Mouse (Mus musculus) T-helper 1 cell (primary cell): ENCODE measurements at regions not wholly inside any gene's neighbourhood (a gene's known extent, or its start where the extent isn't known, plus 50 kb on each side); places are given as distances from the start of the nearest gene placed in this dataset.

ENCODE experiments used
- in situ Hi-C: fragments of 300-600 bp; cut with MboI, MseI; formaldehyde crosslinking; loops from one replicate; pipeline ENCODE4 v1.15.1; 2025; ENCODE audit warnings: high pct_unique_total_duplicates

GRCm38 (mm10) chr1:169439621-169440020 lies 91.6 kb downstream of the Nuf2 start:
- in situ Hi-C loops, result no loop called here

- in situ Hi-C loops, result no loop called here
Observed at GRCm38 (mm10) chr1:169438006-169438405, 93.3 kb downstream of the Nuf2 start.

- in situ Hi-C loops, result no loop called here
Observed at GRCm38 (mm10) chr1:169422408-169422807, 108.9 kb downstream of the Nuf2 start.

- in situ Hi-C loops, result no loop called here
Observed at GRCm38 (mm10) chr1:169421671-169422070, 109.6 kb downstream of the Nuf2 start.

- in situ Hi-C loops, result no loop called here
Observed at GRCm38 (mm10) chr1:169418665-169419045, 112.6 kb downstream of the Nuf2 start.

GRCm38 (mm10) chr1:169417979-169418664 lies 113.1 kb downstream of the Nuf2 start:
- in situ Hi-C loops, result no loop called here

- in situ Hi-C loops, result no loop called here
Observed at GRCm38 (mm10) chr1:169416701-169417100, 114.6 kb downstream of the Nuf2 start.

GRCm38 (mm10) chr1:169408120-169408519 lies 123.1 kb downstream of the Nuf2 start:
- in situ Hi-C loops, result no loop called here

GRCm38 (mm10) chr1:169400841-169401240 lies 130.4 kb downstream of the Nuf2 start:
- in situ Hi-C loops, result no loop called here

GRCm38 (mm10) chr1:169397371-169397770 lies 133.9 kb downstream of the Nuf2 start:
- in situ Hi-C loops, result no loop called here

- in situ Hi-C loops, result no loop called here
Observed at GRCm38 (mm10) chr1:169387056-169387455, 144.2 kb downstream of the Nuf2 start.

GRCm38 (mm10) chr1:169385740-169386424 lies 145.4 kb downstream of the Nuf2 start:
- in situ Hi-C loops, result no loop called here

GRCm38 (mm10) chr1:169374686-169375085 lies 156.6 kb downstream of the Nuf2 start:
- in situ Hi-C loops, result no loop called here

- in situ Hi-C loops, result no loop called here
Observed at GRCm38 (mm10) chr1:169368758-169369157, 162.5 kb downstream of the Nuf2 start.

GRCm38 (mm10) chr1:169367772-169368501 lies 163.3 kb downstream of the Nuf2 start:
- in situ Hi-C loops, result no loop called here

GRCm38 (mm10) chr1:169367316-169367715 lies 163.9 kb downstream of the Nuf2 start:
- in situ Hi-C loops, result no loop called here

GRCm38 (mm10) chr1:169362564-169362963 lies 168.7 kb downstream of the Nuf2 start:
- in situ Hi-C loops, result no loop called here

- in situ Hi-C loops, result no loop called here
Observed at GRCm38 (mm10) chr1:169357652-169358241, 173.5 kb downstream of the Nuf2 start.

GRCm38 (mm10) chr1:169354021-169354420 lies 177.2 kb downstream of the Nuf2 start:
- in situ Hi-C loops, result no loop called here

- in situ Hi-C loops, result no loop called here
Observed at GRCm38 (mm10) chr1:169347692-169348091, 183.6 kb downstream of the Nuf2 start.

GRCm38 (mm10) chr1:169346876-169347275 lies 184.4 kb downstream of the Nuf2 start:
- in situ Hi-C loops, result no loop called here

- in situ Hi-C loops, result no loop called here
Observed at GRCm38 (mm10) chr1:169341131-169341530, 190.1 kb downstream of the Nuf2 start.
